Mouse (Mus musculus) liver, embryonic 13.5 days (tissue): ENCODE data around the gene Ksr1. TPM values are rescaled to one million over a fixed set of nuclear protein-coding genes. Genes with fewer than 3 reads are reported as not detected.

Experiments
- ATAC-seq: fragments of 200-750 bp; cut with Nextera tagmentation; 2 replicates; pipeline ENCODE4 v1.8.0; 2017; ENCODE audit warnings: low read depth, mild to moderate bottlenecking, moderate number of reproducible peaks, moderate library complexity
- DNase-seq: peaks from one replicate; pipeline ENCODE4 v3.0.0; 2022
- H3K27ac ChIP-seq: fragments of 300-500 bp; sonication (generic); 2 replicates; pipeline ENCODE4 v1.5.1; 2015; ENCODE audit warnings: moderate library complexity, mild to moderate bottlenecking, inconsistent platforms
- H3K27me3 ChIP-seq: fragments of 300-500 bp; sonication (generic); 2 replicates; pipeline ENCODE4 v1.6.1; 2015; ENCODE audit warnings: mild to moderate bottlenecking, inconsistent platforms
- H3K36me3 ChIP-seq: fragments of 300-500 bp; sonication (generic); 2 replicates; pipeline ENCODE4 v1.6.1; 2015; ENCODE audit warnings: mild to moderate bottlenecking, inconsistent platforms
- H3K4me1 ChIP-seq: fragments of 300-500 bp; sonication (generic); replicated peaks from 2 replicates; pipeline ENCODE4 v1.6.1; 2015; ENCODE audit warnings: inconsistent platforms
- H3K4me2 ChIP-seq: fragments of 300-500 bp; sonication (generic); 2 replicates; pipeline ENCODE4 v1.6.1; 2015; ENCODE audit warnings: inconsistent platforms, mild to moderate bottlenecking, moderate library complexity
- H3K4me3 ChIP-seq: fragments of 300-500 bp; sonication (generic); replicated peaks from 2 replicates; pipeline ENCODE4 v1.5.1; 2015; ENCODE audit warnings: mild to moderate bottlenecking, inconsistent platforms
- H3K9ac ChIP-seq: fragments of 300-500 bp; sonication (generic); 2 replicates; pipeline ENCODE4 v1.6.1; 2015; ENCODE audit warnings: mild to moderate bottlenecking, inconsistent platforms
- H3K9me3 ChIP-seq: fragments of 300-500 bp; sonication (generic); replicated peaks from 2 replicates; pipeline ENCODE4 v1.6.1; 2016; ENCODE audit warnings: inconsistent platforms
- WGBS: fragments of 180-500 bp; shearing (Covaris S2); methylation state at CpG from one replicate; pipeline ENCODE4 v1.1.7; 2015; ENCODE audit not compliant: insufficient replicate concordance; 5-methylcytosine and 5-hydroxymethylcytosine counted together
- polyA plus RNA-seq: library from polyadenylated mRNA; unstranded; fragments of >200 nt; fragmentation: Nextera tagmentation; extraction: Ambion mirVana; gene quantifications from 2 replicates; pipeline ENCODE4 v1.2.1, GENCODE M21; 2015

Gene Ksr1
- polyA plus RNA-seq, 1 experiment from 2014 or later = 1.8 TPM

- Histone ChIP-seq H3K4me3 (no peak overlapping the region), H3K4me1 (peaks cover 34% of the 10 kb centered on the region), H3K9me3 (no peaks in the 10 kb centered on the region), H3K36me3 (no peaks in the 10 kb centered on the region), H3K4me2 (no peak overlapping the region), H3K27me3 (no peaks in the 10 kb centered on the region), H3K9ac (no peak overlapping the region), H3K27ac (no peak overlapping the region)
- WGBS = 56% methylated on average over 3 of the region's 3 CpGs
- no peak for DNase-seq
- ATAC-seq = no peak
Observed at GRCm38 (mm10) chr11:79120087-79120486, 26.1 kb downstream of the Ksr1 start.

GRCm38 (mm10) chr11:79118918-79119377 is 27.3 kb downstream of the Ksr1 start:
- DNase-seq = no peak
- H3K4me1 ChIP-seq = peaks cover 34% of the 10 kb centered on the region
- H3K4me3 ChIP-seq = no peak overlapping the region
- H3K36me3 ChIP-seq = no peaks in the 10 kb centered on the region
- H3K9ac ChIP-seq = no peak overlapping the region
- H3K9me3 ChIP-seq = no peaks in the 10 kb centered on the region
- H3K27ac ChIP-seq = no peak overlapping the region
- no peak overlapping the region for H3K4me2 ChIP-seq
- ATAC-seq = 0 out of 2 replicates have a peak, but pooled peaks have one; percentile 28
- no peaks in the 10 kb centered on the region for H3K27me3 ChIP-seq
- WGBS = 22% methylated on average over 5 of the region's 5 CpGs

GRCm38 (mm10) chr11:79116665-79117064 is 29.5 kb downstream of the Ksr1 start:
- WGBS = 61% methylated on average over 9 of the region's 9 CpGs
- Histone ChIP-seq H3K4me3 (no peak overlapping the region), H3K27me3 (no peaks in the 10 kb centered on the region), H3K9me3 (no peaks in the 10 kb centered on the region), H3K4me1 (peaks cover 28% of the 10 kb centered on the region), H3K27ac (no peak overlapping the region), H3K4me2 (no peak overlapping the region), H3K36me3 (no peaks in the 10 kb centered on the region), H3K9ac (no peak overlapping the region)
- ATAC-seq (no peak), DNase-seq (no peak)

GRCm38 (mm10) chr11:79115659-79116058 is 30.5 kb downstream of the Ksr1 start:
- H3K9me3 ChIP-seq = no peaks in the 10 kb centered on the region
- WGBS = 41% methylated on average over 8 of the region's 8 CpGs

GRCm38 (mm10) chr11:79114061-79114460 is 32.1 kb downstream of the Ksr1 start:
- Histone ChIP-seq H3K27me3 (no peaks in the 10 kb centered on the region), H3K27ac (no peak overlapping the region), H3K9me3 (no peaks in the 10 kb centered on the region), H3K4me2 (no peak overlapping the region), H3K4me3 (no peak overlapping the region), H3K4me1 (peaks cover 22% of the 10 kb centered on the region; the same call in 1 of the 2 replicates), H3K9ac (no peak overlapping the region), H3K36me3 (no peaks in the 10 kb centered on the region)
- DNase-seq (no peak), ATAC-seq (no peak)
- 75% methylated on average over 6 of the region's 6 CpGs for WGBS

More at GRCm38 (mm10) chr11:79115659-79116058, 30.5 kb downstream of the Ksr1 start:
- no peak overlapping the region for H3K4me2 ChIP-seq
- H3K4me3 ChIP-seq = no peak overlapping the region
- H3K9ac ChIP-seq = no peak overlapping the region
- H3K27me3 ChIP-seq = no peaks in the 10 kb centered on the region
- H3K4me1 ChIP-seq = peaks cover 24% of the 10 kb centered on the region; the same call in 1 of the 2 replicates
- H3K36me3 ChIP-seq = no peaks in the 10 kb centered on the region
- no peak for DNase-seq
- no peak overlapping the region for H3K27ac ChIP-seq
- ATAC-seq = no peak

GRCm38 (mm10) chr11:79113397-79113796 is 32.8 kb downstream of the Ksr1 start:
- H3K4me2 ChIP-seq = no peak overlapping the region
- WGBS = 72% methylated on average over 4 of the region's 4 CpGs
- ATAC-seq (no peak), DNase-seq (no peak)
- no peaks in the 10 kb centered on the region for H3K27me3 ChIP-seq
- no peaks in the 10 kb centered on the region for H3K36me3 ChIP-seq
- no peak overlapping the region for H3K9ac ChIP-seq
- H3K4me1 ChIP-seq = peaks cover 17% of the 10 kb centered on the region; the same call in 1 of the 2 replicates
- H3K27ac ChIP-seq = no peak overlapping the region
- H3K9me3 ChIP-seq = no peaks in the 10 kb centered on the region
- H3K4me3 ChIP-seq = no peak overlapping the region

- H3K36me3 ChIP-seq = no peaks in the 10 kb centered on the region
- H3K9me3 ChIP-seq = no peaks in the 10 kb centered on the region
- 64% methylated on average over 19 of the region's 19 CpGs for WGBS
- H3K27ac ChIP-seq = no peak overlapping the region
- ATAC-seq (no peak), DNase-seq (no peak)
- no peak overlapping the region for H3K9ac ChIP-seq
- H3K27me3 ChIP-seq = no peaks in the 10 kb centered on the region
- H3K4me1 ChIP-seq = peaks cover 16% of the 10 kb centered on the region; the same call in 1 of the 2 replicates
- no peak overlapping the region for H3K4me2 ChIP-seq
- H3K4me3 ChIP-seq = no peak overlapping the region
Observed at GRCm38 (mm10) chr11:79112559-79113302, 33.5 kb downstream of the Ksr1 start.

- Histone ChIP-seq H3K4me2 (no peak overlapping the region), H3K27ac (no peak overlapping the region), H3K9ac (no peak overlapping the region), H3K4me3 (no peak overlapping the region), H3K9me3 (no peaks in the 10 kb centered on the region), H3K4me1 (peaks cover 16% of the 10 kb centered on the region; the same call in 1 of the 2 replicates), H3K27me3 (no peaks in the 10 kb centered on the region), H3K36me3 (no peaks in the 10 kb centered on the region)
- ATAC-seq = no peak
- 78% methylated on average over 10 of the region's 10 CpGs for WGBS
- DNase-seq = no peak
Observed at GRCm38 (mm10) chr11:79111864-79112558, 34.2 kb downstream of the Ksr1 start.

GRCm38 (mm10) chr11:79110446-79110845 is 35.8 kb downstream of the Ksr1 start:
- Histone ChIP-seq H3K4me2 (no peak overlapping the region), H3K9me3 (no peaks in the 10 kb centered on the region), H3K4me1 (peaks cover 13% of the 10 kb centered on the region; the same call in 1 of the 2 replicates), H3K27me3 (no peaks in the 10 kb centered on the region), H3K36me3 (no peaks in the 10 kb centered on the region), H3K27ac (no peak overlapping the region), H3K4me3 (no peak overlapping the region), H3K9ac (no peak overlapping the region)
- no peak for ATAC-seq
- no peak for DNase-seq
- 62% methylated on average over 4 of the region's 4 CpGs for WGBS

- Histone ChIP-seq H3K9me3 (no peaks in the 10 kb centered on the region), H3K9ac (no peak overlapping the region), H3K4me1 (peaks cover 10% of the 10 kb centered on the region; the same call in 1 of the 2 replicates), H3K27me3 (no peaks in the 10 kb centered on the region), H3K27ac (no peak overlapping the region), H3K4me3 (no peak overlapping the region), H3K4me2 (no peak overlapping the region), H3K36me3 (no peaks in the 10 kb centered on the region)
- ATAC-seq (no peak), DNase-seq (no peak)
- WGBS = 78% methylated on average over 11 of the region's 11 CpGs
Observed at GRCm38 (mm10) chr11:79107934-79108333, 38.3 kb downstream of the Ksr1 start.

- no peak overlapping the region for H3K9ac ChIP-seq
- H3K36me3 ChIP-seq = no peaks in the 10 kb centered on the region
- H3K27me3 ChIP-seq = no peaks in the 10 kb centered on the region
- no peaks in the 10 kb centered on the region for H3K9me3 ChIP-seq
- no peaks in the 10 kb centered on the region for H3K4me1 ChIP-seq
- H3K4me3 ChIP-seq = no peak overlapping the region
- DNase-seq (no peak), ATAC-seq (no peak)
- no peak overlapping the region for H3K4me2 ChIP-seq
- no peak overlapping the region for H3K27ac ChIP-seq
- 72% methylated on average over 6 of the region's 6 CpGs for WGBS
Observed at GRCm38 (mm10) chr11:79104998-79105397, 41.2 kb downstream of the Ksr1 start.
